Mouse (Mus musculus) embryonic fibroblast, embryonic 13.5 days (primary cell): ENCODE measurements at regions not wholly inside any gene's neighbourhood (a gene's known extent, or its start where the extent isn't known, plus 50 kb on each side); places are given as distances from the start of the nearest gene placed in this dataset.

Experiments used
- H3K27ac ChIP-seq: 2 replicates; pipeline ENCODE4 v1.5.1; 2012; ENCODE audit warnings: low read length, control low read depth, inconsistent platforms; ENCODE audit not compliant: insufficient read depth
- H3K4me1 ChIP-seq: 2 replicates; pipeline ENCODE4 v1.6.1; 2011; ENCODE audit warnings: low read length; ENCODE audit not compliant: control insufficient read depth, insufficient read depth
- H3K4me3 ChIP-seq: 2 replicates; pipeline ENCODE4 v1.5.1; 2011; ENCODE audit warnings: mild to moderate bottlenecking, control low read depth, low read length; ENCODE audit not compliant: insufficient read depth
- CTCF ChIP-seq: IDR thresholded peaks from 2 replicates; pipeline ENCODE4 v1.5.1; 2011; ENCODE audit warnings: mild to moderate bottlenecking, control low read depth, low read length, moderate library complexity, borderline replicate concordance; ENCODE audit not compliant: insufficient read depth
- POLR2A ChIP-seq: IDR thresholded peaks from 2 replicates; pipeline ENCODE4 v1.6.1; 2011; ENCODE audit warnings: low read depth, mild to moderate bottlenecking, control low read depth, low read length, moderate library complexity

GRCm38 (mm10) chr15:5414401-5414800 lies 170.4 kb upstream of the Ptger4 start:
- Histone ChIP-seq H3K4me3 (no peak overlapping the region), H3K27ac (no peak overlapping the region)
- TF ChIP-seq POLR2A (no peak), CTCF (no peak)

GRCm38 (mm10) chr15:5416031-5416430 lies 172.0 kb upstream of the Ptger4 start:
- Histone ChIP-seq H3K4me1 (no peaks in the 10 kb centered on the region), H3K4me3 (no peak overlapping the region), H3K27ac (no peak overlapping the region)
- TF ChIP-seq POLR2A (no peak), CTCF (no peak)

More at GRCm38 (mm10) chr15:5414401-5414800, 170.4 kb upstream of the Ptger4 start:
- no peaks in the 10 kb centered on the region for H3K4me1 ChIP-seq

GRCm38 (mm10) chr15:5426641-5427040 lies 182.7 kb upstream of the Ptger4 start:
- TF ChIP-seq CTCF (no peak), POLR2A (no peak)
- no peak overlapping the region for H3K27ac ChIP-seq
- no peaks in the 10 kb centered on the region for H3K4me1 ChIP-seq
- no peak overlapping the region for H3K4me3 ChIP-seq

- TF ChIP-seq CTCF (no peak), POLR2A (no peak)
- H3K27ac ChIP-seq, result no peak overlapping the region
- no peaks in the 10 kb centered on the region for H3K4me1 ChIP-seq
- H3K4me3 ChIP-seq, result no peak overlapping the region
These were observed 183.5 kb upstream of the Ptger4 start for GRCm38 (mm10) chr15:5427319-5428048.

- TF ChIP-seq CTCF, result no peak
- no peak for TF ChIP-seq POLR2A
- no peaks in the 10 kb centered on the region for H3K4me1 ChIP-seq
- no peak overlapping the region for H3K27ac ChIP-seq
- no peak overlapping the region for H3K4me3 ChIP-seq
These were observed 188.0 kb upstream of the Ptger4 start for GRCm38 (mm10) chr15:5432018-5432417.

GRCm38 (mm10) chr15:5437020-5437419 lies 193.0 kb upstream of the Ptger4 start:
- H3K4me1 ChIP-seq, result no peaks in the 10 kb centered on the region
- H3K4me3 ChIP-seq, result no peak overlapping the region
- TF ChIP-seq CTCF (no peak), POLR2A (no peak)
- no peak overlapping the region for H3K27ac ChIP-seq

GRCm38 (mm10) chr15:5446040-5446755 lies 202.2 kb upstream of the Ptger4 start:
- TF ChIP-seq CTCF (no peak), POLR2A (no peak)
- H3K4me1 ChIP-seq, result no peaks in the 10 kb centered on the region
- no peak overlapping the region for H3K4me3 ChIP-seq
- H3K27ac ChIP-seq, result no peak overlapping the region

- TF ChIP-seq POLR2A (no peak), CTCF (no peak)
- H3K4me1 ChIP-seq, result no peaks in the 10 kb centered on the region
These were observed 202.8 kb upstream of the Ptger4 start for GRCm38 (mm10) chr15:5446756-5447314.

GRCm38 (mm10) chr15:5447707-5448496 lies 203.9 kb upstream of the Ptger4 start:
- H3K27ac ChIP-seq, result no peak overlapping the region

More at GRCm38 (mm10) chr15:5446756-5447314, 202.8 kb upstream of the Ptger4 start:
- Histone ChIP-seq H3K4me3 (no peak overlapping the region), H3K27ac (no peak overlapping the region)

More at GRCm38 (mm10) chr15:5447707-5448496, 203.9 kb upstream of the Ptger4 start:
- no peaks in the 10 kb centered on the region for H3K4me1 ChIP-seq
- H3K4me3 ChIP-seq, result no peak overlapping the region
- TF ChIP-seq CTCF, result no peak
- no peak for TF ChIP-seq POLR2A
